Mouse (Mus musculus) C2C12 (cell line): ENCODE data around the gene Gm20388. TPM values are rescaled to one million over a fixed set of nuclear protein-coding genes. Genes with fewer than 3 reads are reported as not detected.

Experiments used
- H3K27me3 ChIP-seq: one replicate; pipeline ENCODE4 v1.6.1; 2011; ENCODE audit not compliant: control insufficient read depth, insufficient read depth, insufficient read length
- H3K36me3 ChIP-seq: one replicate; pipeline ENCODE4 v1.6.1; 2011; ENCODE audit not compliant: control insufficient read depth, insufficient read depth
- H3K4me3 ChIP-seq: one replicate; pipeline ENCODE4 v1.5.1; 2011; ENCODE audit warnings: mild to moderate bottlenecking, control low read depth; ENCODE audit not compliant: poor library complexity, insufficient read depth, severe bottlenecking
- H3K79me2 ChIP-seq: one replicate; pipeline ENCODE4 v1.6.1; 2011; ENCODE audit not compliant: control insufficient read depth, insufficient read depth
- H3K79me3 ChIP-seq: one replicate; pipeline ENCODE4 v1.6.1; 2011; ENCODE audit warnings: low read depth, control low read depth
- H3ac ChIP-seq: one replicate; pipeline ENCODE3; 2011; ENCODE audit warnings: low read depth; ENCODE audit not compliant: control insufficient read depth, insufficient read length
- CEBPB ChIP-seq: IDR thresholded peaks from one replicate; pipeline ENCODE4 v1.6.1; 2011; ENCODE audit warnings: low read depth, mild to moderate bottlenecking, control low read depth, moderate library complexity
- CTCF ChIP-seq: IDR thresholded peaks from one replicate; pipeline ENCODE4 v1.5.1; 2011; ENCODE audit not compliant: control insufficient read depth, insufficient read depth, insufficient read length
- FOSL1 ChIP-seq: IDR thresholded peaks from one replicate; pipeline ENCODE4 v1.8.0; 2011; ENCODE audit warnings: mild to moderate bottlenecking, low read length; ENCODE audit not compliant: poor library complexity, insufficient read depth, severe bottlenecking
- MAX ChIP-seq: IDR thresholded peaks from one replicate; pipeline ENCODE4 v1.6.1; 2011; ENCODE audit warnings: mild to moderate bottlenecking, control low read depth
- MYOD1 ChIP-seq: IDR thresholded peaks from one replicate; pipeline ENCODE4 v1.6.1; 2011; ENCODE audit warnings: low read depth; ENCODE audit not compliant: control insufficient read depth, insufficient read length
- MYOG ChIP-seq: IDR thresholded peaks from one replicate; pipeline ENCODE4 v1.6.1; 2011; ENCODE audit not compliant: control insufficient read depth, insufficient read length; ENCODE audit errors: extremely low read depth
- USF1 ChIP-seq: IDR thresholded peaks from one replicate; pipeline ENCODE4 v1.6.1; 2011; ENCODE audit warnings: low read depth, mild to moderate bottlenecking, control low read depth, moderate library complexity
- polyA plus RNA-seq: library from polyadenylated mRNA; unstranded; fragments of >200 nt; fragmentation: generic; extraction: Trizol; gene quantifications from one replicate; pipeline ENCODE4 v1.2.1, GENCODE M21; 2012; ENCODE audit warnings: missing spikeins

Gene Gm20388
- polyA plus RNA-seq, 1 experiment, result 15.0 TPM

DNA sequence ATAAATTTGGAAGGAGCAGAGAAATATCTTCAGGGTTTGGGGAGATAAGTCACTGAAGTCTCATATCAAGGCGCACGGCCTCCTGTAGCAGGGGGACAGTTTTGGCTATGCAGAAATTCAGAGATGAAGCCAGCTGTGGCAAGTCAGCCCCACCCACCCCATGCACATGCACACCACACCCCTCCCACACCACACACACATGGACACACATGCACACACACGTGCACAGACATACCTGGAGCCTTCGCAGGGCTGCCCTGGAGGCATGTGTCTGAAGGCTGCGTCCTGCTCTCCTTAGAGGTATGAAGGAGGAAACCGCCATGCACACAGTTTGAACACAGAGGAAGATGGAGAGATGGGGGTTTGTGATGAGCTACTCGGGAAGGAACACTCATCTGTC lies 2849.5 kb downstream of the Gm20388 start:
- H3K4me3 ChIP-seq, result no peak overlapping the region
- H3ac ChIP-seq, result no peak overlapping the region
- H3K36me3 ChIP-seq, result no peaks in the 10 kb centered on the region
- no peaks in the 10 kb centered on the region for H3K79me2 ChIP-seq
- TF ChIP-seq CTCF, result no peak
- no peak for TF ChIP-seq USF1
- TF ChIP-seq MYOG, result no peak
- TF ChIP-seq FOSL1, result no peak
- no peak for TF ChIP-seq MYOD1
- no peak for TF ChIP-seq MAX
- TF ChIP-seq CEBPB, result no peak
- H3K79me3 ChIP-seq, result no peaks in the 10 kb centered on the region
- H3K27me3 ChIP-seq, result peaks cover 39% of the 10 kb centered on the region

DNA sequence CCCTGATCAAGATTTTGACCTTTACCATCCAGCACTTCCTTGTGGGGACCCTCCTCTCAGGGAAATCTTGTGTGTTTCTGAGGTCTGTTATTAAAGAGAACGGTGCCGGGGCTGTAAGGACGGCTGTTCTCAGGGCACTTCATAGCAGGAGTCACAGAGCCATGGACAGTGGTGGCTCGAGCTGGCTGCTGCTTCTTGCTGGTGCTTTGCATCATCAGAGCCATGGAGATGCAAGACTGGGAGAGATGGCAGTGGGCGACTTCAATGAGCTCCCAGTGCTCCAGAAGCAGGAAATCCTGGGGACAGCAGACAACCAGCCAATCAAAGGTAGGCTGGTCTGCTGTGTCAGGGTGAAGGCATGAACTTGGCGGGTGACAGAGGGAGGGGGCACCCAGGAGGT lies 2850.5 kb downstream of the Gm20388 start:
- Histone ChIP-seq H3K79me2 (no peaks in the 10 kb centered on the region), H3K79me3 (no peaks in the 10 kb centered on the region), H3ac (no peak overlapping the region), H3K36me3 (no peaks in the 10 kb centered on the region), H3K4me3 (no peak overlapping the region), H3K27me3 (peaks cover 36% of the 10 kb centered on the region)
- no peak for TF ChIP-seq MAX
- TF ChIP-seq CEBPB, result no peak
- TF ChIP-seq CTCF, result no peak
- TF ChIP-seq FOSL1, result no peak
- TF ChIP-seq USF1, result no peak
- TF ChIP-seq MYOG, result no peak
- no peak for TF ChIP-seq MYOD1

DNA sequence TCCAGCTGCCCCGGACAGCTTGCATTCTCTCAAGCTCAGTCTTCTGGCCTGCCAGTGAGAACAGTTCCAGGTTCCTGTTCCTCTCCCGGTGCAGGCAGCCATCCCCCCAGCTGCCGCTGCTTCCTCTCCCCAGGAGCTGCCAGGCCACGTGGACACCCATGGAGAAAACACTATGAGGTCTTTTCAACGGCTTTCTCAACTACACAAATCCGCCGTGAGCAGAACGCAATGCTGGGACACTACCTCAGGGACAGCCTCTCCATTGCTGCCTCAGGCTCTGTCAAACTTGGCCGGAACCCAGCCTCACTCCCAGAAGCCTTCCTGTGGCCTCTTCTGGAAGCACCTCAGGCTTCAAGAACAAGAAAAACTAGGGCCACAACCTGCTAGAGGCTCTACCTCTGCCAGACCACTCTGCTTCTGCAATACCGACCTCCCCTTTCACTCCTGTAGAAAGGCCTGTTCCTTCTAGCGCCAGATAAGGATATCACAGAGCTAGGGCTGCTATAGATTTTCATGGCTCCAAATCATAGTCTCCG lies 2852.2 kb downstream of the Gm20388 start:
- Histone ChIP-seq H3K27me3 (peaks cover 37% of the 10 kb centered on the region), H3K79me2 (no peaks in the 10 kb centered on the region), H3K4me3 (no peak overlapping the region), H3K79me3 (no peaks in the 10 kb centered on the region), H3K36me3 (no peaks in the 10 kb centered on the region), H3ac (no peak overlapping the region)
- TF ChIP-seq USF1 (no peak), FOSL1 (no peak), MYOD1 (no peak), CTCF (no peak), CEBPB (no peak)

DNA sequence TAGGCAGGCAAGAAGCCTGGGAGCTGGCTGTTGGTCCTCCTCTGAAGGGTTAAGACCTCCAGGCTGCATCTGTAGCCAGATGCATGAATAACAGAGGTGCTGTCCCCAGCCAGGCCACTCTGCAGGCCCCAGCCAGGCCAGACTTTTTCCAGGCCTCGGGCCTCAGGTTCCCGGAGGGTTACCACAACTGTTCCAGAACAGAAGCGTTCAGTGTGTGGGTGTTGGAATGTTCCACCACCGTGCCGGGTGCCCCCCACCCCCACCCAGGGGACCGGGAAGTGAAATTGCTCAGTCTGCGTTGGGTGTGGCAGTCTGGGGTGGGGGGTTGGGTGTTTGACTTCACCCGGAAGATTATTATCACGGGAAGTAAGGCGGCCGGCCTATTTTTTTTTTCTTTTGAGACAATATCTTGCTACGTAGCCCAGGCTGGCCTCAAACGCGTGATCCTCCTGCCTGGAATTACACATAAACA lies 2852.7 kb downstream of the Gm20388 start:
- Histone ChIP-seq H3K79me2 (no peaks in the 10 kb centered on the region), H3K79me3 (no peaks in the 10 kb centered on the region), H3K36me3 (no peaks in the 10 kb centered on the region), H3K4me3 (no peak overlapping the region), H3K27me3 (peaks cover 38% of the 10 kb centered on the region), H3ac (no peak overlapping the region)
- TF ChIP-seq MYOD1 (no peak), CEBPB (no peak)

DNA sequence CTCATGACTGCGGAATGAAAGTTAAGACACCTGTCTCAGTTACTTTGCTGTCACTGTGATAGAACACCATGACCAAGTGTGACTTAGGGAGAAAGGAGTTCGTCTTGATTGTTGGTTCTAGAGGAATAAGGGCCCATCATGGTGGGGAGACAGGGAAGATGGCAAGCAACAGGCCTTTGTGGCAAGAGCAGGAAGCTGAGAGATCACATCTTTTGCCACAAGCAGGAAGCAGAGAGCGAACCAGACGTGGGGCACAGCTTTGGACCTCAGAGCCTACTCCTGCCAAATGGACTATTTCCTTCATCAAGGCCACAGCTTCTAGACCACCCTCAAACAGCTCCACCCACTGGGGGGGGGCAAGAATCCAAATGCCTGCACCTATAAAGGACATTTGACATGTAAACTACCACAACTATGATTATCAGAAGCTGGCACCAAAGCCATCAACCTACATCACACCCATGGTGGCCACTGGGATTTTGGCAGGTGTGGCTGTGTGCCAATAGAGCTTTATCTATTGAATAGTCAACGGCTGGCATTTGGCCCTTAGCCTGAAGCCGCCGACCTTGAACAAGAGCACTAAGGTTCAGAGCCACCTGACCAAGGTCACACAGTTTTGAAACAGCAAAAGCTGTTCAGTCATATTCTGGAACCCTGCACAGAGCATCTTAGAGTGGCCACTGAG lies 2854.3 kb downstream of the Gm20388 start:
- Histone ChIP-seq H3K79me2 (no peaks in the 10 kb centered on the region), H3K36me3 (no peaks in the 10 kb centered on the region), H3ac (no peak overlapping the region), H3K79me3 (no peaks in the 10 kb centered on the region), H3K4me3 (no peak overlapping the region), H3K27me3 (peaks cover 44% of the 10 kb centered on the region)
- TF ChIP-seq MYOD1 (no peak), MAX (no peak), CEBPB (no peak), MYOG (no peak), FOSL1 (no peak), USF1 (no peak), CTCF (no peak)

DNA sequence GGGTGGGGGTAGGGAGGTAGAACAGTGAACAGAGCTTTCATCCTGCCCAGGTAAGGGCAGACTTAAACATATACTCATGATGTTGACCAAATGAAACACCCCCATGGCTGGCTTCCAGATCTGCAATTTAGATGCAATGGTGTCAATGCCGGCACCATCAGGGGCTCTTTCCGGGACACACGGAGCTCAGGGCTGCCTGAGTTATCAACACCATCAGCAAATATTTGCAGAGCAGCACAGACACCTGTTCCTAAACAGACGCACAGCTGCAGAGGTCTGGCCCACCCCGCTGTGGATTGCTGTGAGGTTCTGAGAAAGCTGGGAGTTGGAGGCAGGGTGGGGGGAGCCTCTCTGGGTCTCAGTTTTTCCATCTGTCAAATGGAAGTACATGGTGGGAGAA lies 2855.5 kb downstream of the Gm20388 start:
- TF ChIP-seq MAX, result no peak
- no peak for TF ChIP-seq USF1
- no peak for TF ChIP-seq CEBPB
- TF ChIP-seq FOSL1, result no peak
- TF ChIP-seq MYOG, result no peak
- no peak for TF ChIP-seq MYOD1
- no peak for TF ChIP-seq CTCF
- Histone ChIP-seq H3K36me3 (no peaks in the 10 kb centered on the region), H3K27me3 (peaks cover 47% of the 10 kb centered on the region), H3K79me2 (no peaks in the 10 kb centered on the region), H3K79me3 (no peaks in the 10 kb centered on the region), H3ac (no peak overlapping the region), H3K4me3 (no peak overlapping the region)
